23 mouse cellular contexts compared by ENCODE assay signal in the genomic region with DNA sequence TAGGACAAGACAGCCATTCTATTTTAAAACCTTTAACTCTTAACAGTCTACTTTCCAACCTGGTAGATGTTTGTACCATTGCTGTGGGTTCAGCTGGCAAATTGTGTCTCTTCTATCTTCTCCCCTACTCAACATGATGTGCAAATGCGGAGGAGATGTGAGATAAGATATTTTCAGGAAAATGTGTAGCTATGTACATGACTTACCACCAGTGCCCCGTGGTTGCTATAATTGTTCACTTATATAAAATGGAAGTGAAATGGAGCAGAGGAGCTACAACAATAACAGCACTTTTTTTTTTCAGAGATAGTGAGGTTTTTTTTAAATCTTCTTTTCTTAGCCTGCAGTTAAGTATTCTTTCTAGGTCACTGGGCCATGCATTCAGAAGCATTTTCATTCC.
DNase-seq lines count a peak whose midpoint lies in the region; TF ChIP-seq lines count a peak whose summit lies in the region.
"Had no signal": no experiment of that assay in that cellular context is flagged by ENCODE, and none has a peak within 500 bp of the region (broad histone marks: within the 10 kb centered on the region; RNA-seq: fewer than 3 reads in every experiment).

No protein-coding gene starts in this region.

- no peak for TF ChIP-seq CTCF in left cerebral cortex, adult 2 months (IDR thresholded peaks at IDR 0.05)

- DNase-seq in left cerebral cortex, adult 11 months (ENCODE audit: low spot score): peak; percentile 31
- DNase-seq in left cerebral cortex, adult 2 months (ENCODE audit: extremely low spot score in 1 of 2, low spot score in 2 of 2): no peak
- peak; percentile 34 for DNase-seq in right cerebral cortex, adult 18-20 months
- DNase-seq in right cerebral cortex, postnatal 25 days: no peak
- peak; percentile 3 to 86 for DNase-seq in left cerebral cortex, postnatal 25 days (ENCODE audit: low spot score in 2 of 2)
- peak; percentile 76 for DNase-seq in telencephalon, adult 2 months (ENCODE audit: low read depth, low spot score)
- no peak for DNase-seq in lung, adult 18-20 months
- DNase-seq in layer of hippocampus, postnatal 14 days (ENCODE audit: low spot score in 2 of 2): no peak
- DNase-seq: adrenal gland, adult 2 months; adrenal gland, postnatal 14 days; cerebellum, adult 11-12 months; cerebellum, adult 9-10 months; cerebellum, postnatal 14 days; gastrocnemius, postnatal 36 days; heart, adult 2 months; heart, postnatal 14 days; heart, postnatal 4 days had no signal

- no peak overlapping the region for H3K27ac ChIP-seq in left cerebral cortex, adult 2 months
- H3K27ac ChIP-seq: forebrain, embryonic 10.5 days; forebrain, embryonic 13.5 days; heart, adult 2 months; heart, embryonic 10.5 days; heart, embryonic 13.5 days; hindbrain, embryonic 14.5 days; hindbrain, postnatal 0 days had no signal

- no peak overlapping the region for H3K4me3 ChIP-seq in left cerebral cortex, adult 2 months
- H3K4me3 ChIP-seq: forebrain, embryonic 10.5 days; forebrain, embryonic 13.5 days; heart, adult 2 months; heart, embryonic 10.5 days; heart, embryonic 13.5 days had no signal

- intact Hi-C loops in left cerebral cortex, adult 2 months (cut with DNase I): loop anchor here (5.0 kb wide), 1 partner anchor 735 kb away; the partner anchor contains the start of gene Fat1
- intact Hi-C loops in left cerebral cortex, postnatal 25 days (cut with DNase I): loop anchor here (10.0 kb wide), 2 partner anchors 213 to 733 kb away; partner anchors contain the start of gene Fat1

Comparison
In these comparisons a context has a peak if more than half of its experiments do, and no peak if none do; other contexts are left out.
1. DNase-seq: peak in left cerebral cortex, adult 11 months (single experiment), right cerebral cortex, adult 18-20 months (single experiment), left cerebral cortex, postnatal 25 days (2 of 2) and telencephalon, adult 2 months (single experiment); none in left cerebral cortex, adult 2 months (0 of 2), right cerebral cortex, postnatal 25 days (single experiment), lung, adult 18-20 months (0 of 2) and layer of hippocampus, postnatal 14 days (0 of 2).